ENCODE assay signal across 16 mouse cellular contexts in genomic region chr7:123353879-123354278, GRCm38 (mm10). TPM values are rescaled to one million over a fixed set of nuclear protein-coding genes. Genes with fewer than 3 reads are reported as not detected.
DNase-seq lines count a peak whose midpoint lies in the region; ATAC-seq and TF ChIP-seq lines count a peak whose summit lies in the region.
"Had no signal": no experiment of that assay in that cellular context is flagged by ENCODE, and none has a peak within 500 bp of the region (broad histone marks: within the 10 kb centered on the region; RNA-seq: fewer than 3 reads in every experiment).

No protein-coding gene starts in this region.

- no peaks in the 10 kb centered on the region for H3K36me3 ChIP-seq in stomach, embryonic 15.5 days
- H3K36me3 ChIP-seq in stomach, postnatal 0 days (ENCODE audit: control insufficient read depth, insufficient read depth, low read length): no peaks in the 10 kb centered on the region
- H3K36me3 ChIP-seq in intestine, embryonic 16.5 days (ENCODE audit: control insufficient read depth, insufficient read depth, low read length): no peaks in the 10 kb centered on the region
- peaks cover 5% of the 10 kb centered on the region; the same call in 1 of the 2 replicates for H3K36me3 ChIP-seq in liver, embryonic 16.5 days (ENCODE audit: control insufficient read depth, insufficient read depth)
- H3K36me3 ChIP-seq: heart, embryonic 15.5 days; hindbrain, embryonic 12.5 days; limb, embryonic 13.5 days; neural tube, embryonic 12.5 days had no signal

- no peak for TF ChIP-seq POLR2A in cerebellum, adult 2 months (IDR thresholded peaks at IDR 0.05; ENCODE audit: borderline replicate concordance, insufficient read depth, low read length)

- H3K4me1 ChIP-seq in stomach, embryonic 15.5 days: no peaks in the 10 kb centered on the region
- no peaks in the 10 kb centered on the region for H3K4me1 ChIP-seq in stomach, postnatal 0 days (replicated peaks; ENCODE audit: control insufficient read depth, insufficient read depth)
- peaks cover 19% of the 10 kb centered on the region for H3K4me1 ChIP-seq in intestine, embryonic 16.5 days (ENCODE audit: control insufficient read depth, insufficient read depth, low read length)
- H3K4me1 ChIP-seq in liver, embryonic 16.5 days (ENCODE audit: control insufficient read depth, low read depth, low read length): peaks cover 56% of the 10 kb centered on the region
- H3K4me1 ChIP-seq in cerebellum, adult 2 months (ENCODE audit: control insufficient read depth, insufficient read depth, low read length): peaks cover 23% of the 10 kb centered on the region
- H3K4me1 ChIP-seq: hindbrain, embryonic 12.5 days had no signal

- H3K9ac ChIP-seq in stomach, embryonic 15.5 days: no peak overlapping the region
- no peak overlapping the region for H3K9ac ChIP-seq in stomach, postnatal 0 days (ENCODE audit: low read length)
- no peak overlapping the region for H3K9ac ChIP-seq in intestine, embryonic 16.5 days (ENCODE audit: low read depth, low read length)
- H3K9ac ChIP-seq in liver, embryonic 16.5 days (ENCODE audit: low read depth, low read length): peak overlapping the region; percentile 32; the same call in 1 of the 2 replicates
- H3K9ac ChIP-seq: heart, embryonic 15.5 days; hindbrain, embryonic 12.5 days; limb, embryonic 13.5 days; neural tube, embryonic 12.5 days had no signal

- H3K4me3 ChIP-seq in stomach, embryonic 15.5 days (replicated peaks): no peak overlapping the region
- H3K4me3 ChIP-seq in stomach, postnatal 0 days (ENCODE audit: low read depth, low read length): no peak overlapping the region
- no peak overlapping the region for H3K4me3 ChIP-seq in intestine, embryonic 16.5 days (ENCODE audit: low read length)
- H3K4me3 ChIP-seq in liver, embryonic 16.5 days (ENCODE audit: low read depth, low read length): peak overlapping the region; percentile 29
- H3K4me3 ChIP-seq in cerebellum, adult 2 months (replicated peaks; ENCODE audit: insufficient read depth, low read depth, low read length): no peak overlapping the region
- H3K4me3 ChIP-seq: heart, embryonic 15.5 days; hindbrain, embryonic 12.5 days; limb, embryonic 13.5 days; neural tube, embryonic 12.5 days had no signal

- ATAC-seq in stomach, embryonic 15.5 days (ENCODE audit: insufficient read depth, low FRiP score, low read depth): peak; percentile 85; the same call in 1 of the 2 replicates
- no peak for ATAC-seq in stomach, postnatal 0 days (ENCODE audit: low FRiP score, low TSS enrichment)
- peak; percentile 86 for ATAC-seq in intestine, embryonic 16.5 days
- ATAC-seq in liver, embryonic 16.5 days (ENCODE audit: low read depth): peak; percentile 95
- ATAC-seq: forebrain, embryonic 14.5 days had no signal

- no peaks in the 10 kb centered on the region for H3K9me3 ChIP-seq in stomach, embryonic 15.5 days
- no peaks in the 10 kb centered on the region for H3K9me3 ChIP-seq in stomach, postnatal 0 days (ENCODE audit: control insufficient read depth, low read length)
- no peaks in the 10 kb centered on the region for H3K9me3 ChIP-seq in intestine, embryonic 16.5 days (ENCODE audit: control insufficient read depth, low read length)
- H3K9me3 ChIP-seq in liver, embryonic 16.5 days (replicated peaks; ENCODE audit: control insufficient read depth, low read length): no peaks in the 10 kb centered on the region
- H3K9me3 ChIP-seq: heart, embryonic 15.5 days; hindbrain, embryonic 12.5 days; limb, embryonic 13.5 days; neural tube, embryonic 12.5 days had no signal

- no peak overlapping the region for H3K4me2 ChIP-seq in stomach, embryonic 15.5 days
- no peak overlapping the region for H3K4me2 ChIP-seq in stomach, postnatal 0 days (replicated peaks; ENCODE audit: low read depth)
- H3K4me2 ChIP-seq in intestine, embryonic 16.5 days (ENCODE audit: low read depth, low read length): peak overlapping the region; percentile 21; the same call in 1 of the 2 replicates
- H3K4me2 ChIP-seq in liver, embryonic 16.5 days (ENCODE audit: low read depth, low read length): peak overlapping the region; percentile 59
- H3K4me2 ChIP-seq: heart, embryonic 15.5 days; hindbrain, embryonic 12.5 days; limb, embryonic 13.5 days; neural tube, embryonic 12.5 days had no signal

- H3K27me3 ChIP-seq in stomach, embryonic 15.5 days (replicated peaks): no peaks in the 10 kb centered on the region
- no peaks in the 10 kb centered on the region for H3K27me3 ChIP-seq in stomach, postnatal 0 days (ENCODE audit: control insufficient read depth, insufficient read depth, low read length)
- H3K27me3 ChIP-seq in intestine, embryonic 16.5 days (replicated peaks; ENCODE audit: control insufficient read depth, insufficient read depth, low read length): no peaks in the 10 kb centered on the region
- no peaks in the 10 kb centered on the region for H3K27me3 ChIP-seq in liver, embryonic 16.5 days (ENCODE audit: control insufficient read depth, insufficient read depth, low read depth, low read length)
- H3K27me3 ChIP-seq in cerebellum, adult 2 months (ENCODE audit: control insufficient read depth, insufficient read depth, low read length): no peaks in the 10 kb centered on the region
- H3K27me3 ChIP-seq: heart, embryonic 15.5 days; hindbrain, embryonic 12.5 days; limb, embryonic 13.5 days; neural tube, embryonic 12.5 days had no signal

- TF ChIP-seq EP300 in stomach, postnatal 0 days (optimal IDR thresholded peaks at IDR 0.05): no peak

- no peak overlapping the region for H3K27ac ChIP-seq in stomach, embryonic 15.5 days
- no peak overlapping the region for H3K27ac ChIP-seq in stomach, postnatal 0 days (replicated peaks)
- no peak overlapping the region; the same call in 1 of the 2 replicates for H3K27ac ChIP-seq in intestine, embryonic 16.5 days (ENCODE audit: low read length)
- H3K27ac ChIP-seq in liver, embryonic 16.5 days (ENCODE audit: low read length): peak overlapping the region; percentile 67
- H3K27ac ChIP-seq in cerebellum, adult 2 months (ENCODE audit: insufficient read depth, low read length): no peak overlapping the region
- H3K27ac ChIP-seq: heart, embryonic 15.5 days; hindbrain, embryonic 12.5 days; limb, embryonic 13.5 days; neural tube, embryonic 12.5 days had no signal

- DNase-seq in stomach, postnatal 0 days (ENCODE audit: low spot score): no peak
- no peak for DNase-seq in left cerebral cortex, adult 18-20 months (ENCODE audit: low spot score in 2 of 2)
- DNase-seq in right cerebral cortex, postnatal 36 days (ENCODE audit: low spot score in 2 of 2): no peak
- no peak for DNase-seq in cerebellum, adult 2 months
- no peak for DNase-seq in urinary bladder, postnatal 14 days (ENCODE audit: low spot score)
- DNase-seq: cerebellum, postnatal 14 days; kidney, postnatal 36 days; layer of hippocampus, adult 9-11 months had no signal

- TF ChIP-seq CTCF in stomach, postnatal 0 days (IDR thresholded peaks at IDR 0.05; ENCODE audit: low read depth): no peak
- TF ChIP-seq CTCF in cerebellum, adult 2 months (IDR thresholded peaks at IDR 0.05; ENCODE audit: borderline replicate concordance, insufficient read depth, low read depth, low read length): no peak

- WGBS in stomach, embryonic 15.5 days: 68% methylated on average over 5 of the region's 5 CpGs
- WGBS in stomach, postnatal 0 days: 69% methylated on average over 5 of the region's 5 CpGs
- WGBS in intestine, embryonic 16.5 days: 60% methylated on average over 5 of the region's 5 CpGs
- WGBS in liver, embryonic 16.5 days (ENCODE audit: insufficient replicate concordance): 10% methylated on average over 5 of the region's 5 CpGs
- WGBS in cerebellum, adult 2 months: 91% methylated on average over 5 of the region's 5 CpGs

RNA-seq across cellular contexts. Expression of gene Lcmt1, which starts 15.7 kb away (rescaled TPM):
- polyA plus RNA-seq in stomach, embryonic 15.5 days (2015; fragmentation: Nextera tagmentation; extraction: Ambion mirVana): 43.3 and 45.7 TPM in 2 replicates
- 27.2 and 27.8 TPM in 2 replicates for polyA plus RNA-seq in stomach, postnatal 0 days (2015; fragmentation: Nextera tagmentation; extraction: Ambion mirVana)
- 43.1 and 47.0 TPM in 2 replicates for polyA plus RNA-seq in intestine, embryonic 16.5 days (2015; fragmentation: Nextera tagmentation; extraction: Ambion mirVana)
- 18.4 and 19.8 TPM in 2 replicates for polyA plus RNA-seq in liver, embryonic 16.5 days (2015; fragmentation: Nextera tagmentation; extraction: Ambion mirVana)
- 10 to 100 TPM; 86.8 to 87.7 TPM for total RNA-seq in left cerebral cortex, adult 18-20 months (2021)
- polyA plus RNA-seq in cerebellum, adult 2 months (2012; rRNA removed): 77.0 and 81.3 TPM in 2 replicates

RNA-seq across cellular contexts. Expression of gene Arhgap17, which starts 15.8 kb away (rescaled TPM):
- 16.2 and 19.9 TPM in 2 replicates for polyA plus RNA-seq in stomach, embryonic 15.5 days (2015; fragmentation: Nextera tagmentation; extraction: Ambion mirVana)
- 8.0 and 10.6 TPM in 2 replicates for polyA plus RNA-seq in stomach, postnatal 0 days (2015; fragmentation: Nextera tagmentation; extraction: Ambion mirVana)
- polyA plus RNA-seq in intestine, embryonic 16.5 days (2015; fragmentation: Nextera tagmentation; extraction: Ambion mirVana): 21.8 and 23.6 TPM in 2 replicates
- 8.8 and 10.1 TPM in 2 replicates for polyA plus RNA-seq in liver, embryonic 16.5 days (2015; fragmentation: Nextera tagmentation; extraction: Ambion mirVana)
- total RNA-seq in left cerebral cortex, adult 18-20 months (2021): 10 to 100 TPM; 18.9 to 20.5 TPM
- 21.2 and 24.7 TPM in 2 replicates for polyA plus RNA-seq in cerebellum, adult 2 months (2012; rRNA removed)

Comparison
In these comparisons a context has a peak if more than half of its experiments do, and no peak if none do; other contexts are left out.
1. H3K4me2 ChIP-seq: peak in intestine, embryonic 16.5 days (single experiment) and liver, embryonic 16.5 days (single experiment); none in stomach, embryonic 15.5 days (single experiment) and stomach, postnatal 0 days (single experiment).